Mouse (Mus musculus): Measurements from ENCODE around the gene Twsg1.
"Not testable (repeated sequence)": the region's sequence is repeated elsewhere in the genome, so short reads cannot be mapped to it uniquely, and the experiment has no call there.

Twsg1 gene

GRCm38 (mm10) chr17:65950622-65951404 is at the start of gene Twsg1:
Gene Twsg1, minus strand, starts transcription at chr17:65951226.
- peak; percentile 97 for DNase-seq

- DNase-seq: no peak
Observed at GRCm38 (mm10) chr17:65988151-65988820, 37.3 kb upstream of the Twsg1 start.

- not testable (repeated sequence) for DNase-seq
Observed at GRCm38 (mm10) chr17:65976720-65977119, 25.7 kb upstream of the Twsg1 start.

- no peak for DNase-seq
Observed at GRCm38 (mm10) chr17:65967751-65968150, 16.7 kb upstream of the Twsg1 start.

- no peak for DNase-seq
Observed at GRCm38 (mm10) chr17:65962263-65962662, 11.2 kb upstream of the Twsg1 start.

- DNase-seq: no peak
Observed at GRCm38 (mm10) chr17:65961606-65962136, 10.6 kb upstream of the Twsg1 start.

- no peak for DNase-seq
Observed at GRCm38 (mm10) chr17:65959011-65959410, 8.0 kb upstream of the Twsg1 start.

- DNase-seq: no peak
Observed at GRCm38 (mm10) chr17:65958366-65958765, 7.3 kb upstream of the Twsg1 start.

GRCm38 (mm10) chr17:65957782-65958325 is 6.8 kb upstream of the Twsg1 start:
- no peak for DNase-seq

GRCm38 (mm10) chr17:65956993-65957781 is 6.2 kb upstream of the Twsg1 start:
- peak; percentile 52 for DNase-seq

GRCm38 (mm10) chr17:65956140-65956539 is 5.1 kb upstream of the Twsg1 start:
- no peak for DNase-seq

- DNase-seq: no peak
Observed at GRCm38 (mm10) chr17:65953959-65954358, 2.9 kb upstream of the Twsg1 start.

GRCm38 (mm10) chr17:65952083-65952482 is 1.1 kb upstream of the Twsg1 start:
- DNase-seq: no peak

- DNase-seq: peak; percentile 66
Observed at GRCm38 (mm10) chr17:65950183-65950582, 843 bp downstream of the Twsg1 start.

- DNase-seq: no peak
Observed at GRCm38 (mm10) chr17:65947307-65947706, 3.7 kb downstream of the Twsg1 start.

GRCm38 (mm10) chr17:65945420-65945819 is 5.6 kb downstream of the Twsg1 start:
- no peak for DNase-seq

- DNase-seq: no peak
Observed at GRCm38 (mm10) chr17:65942394-65942793, 8.6 kb downstream of the Twsg1 start.

- DNase-seq: no peak
Observed at GRCm38 (mm10) chr17:65941275-65941674, 9.8 kb downstream of the Twsg1 start.

GRCm38 (mm10) chr17:65940221-65940620 is 10.8 kb downstream of the Twsg1 start:
- no peak for DNase-seq

- no peak for DNase-seq
Observed at GRCm38 (mm10) chr17:65939461-65940192, 11.4 kb downstream of the Twsg1 start.

- no peak for DNase-seq
Observed at GRCm38 (mm10) chr17:65937671-65938070, 13.4 kb downstream of the Twsg1 start.

GRCm38 (mm10) chr17:65933741-65934140 is 17.3 kb downstream of the Twsg1 start:
- DNase-seq: no peak
